Mouse (Mus musculus): ENCODE measurements around the gene Slc28a3. TPM values are rescaled to one million over a fixed set of nuclear protein-coding genes. Genes with fewer than 3 reads are reported as not detected.

The Slc28a3 gene
- polyA plus RNA-seq, 1 experiment from 2014 or later: not detected

DNA sequence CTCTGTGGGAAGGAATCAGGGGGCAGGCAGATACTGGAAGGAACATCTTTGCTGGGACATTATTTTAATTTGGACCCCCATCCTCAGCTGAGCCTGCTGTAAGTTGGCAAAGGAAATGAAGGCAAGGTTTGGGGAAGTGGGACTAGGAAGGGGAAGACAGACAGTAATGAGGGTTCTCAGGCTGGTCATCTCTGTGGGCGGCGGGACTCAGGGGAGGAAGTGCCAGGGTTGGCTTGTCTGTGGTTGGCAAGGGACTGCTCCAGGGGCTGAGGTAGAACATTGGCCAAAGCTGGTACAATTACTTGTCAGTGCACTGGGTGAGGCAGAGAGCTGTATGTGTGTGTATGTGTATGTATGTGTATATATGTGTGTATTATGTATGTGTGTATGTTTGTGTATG, 107.1 kb downstream of the Slc28a3 start:
- Histone ChIP-seq H3K9ac (replicated peaks; ENCODE audit: low read depth, low read length) (no peak overlapping the region), H3K27ac (ENCODE audit: low read depth, low read length) (no peak overlapping the region), H3K36me3 (ENCODE audit: control insufficient read depth, insufficient read depth, low read length) (no peaks in the 10 kb centered on the region), H3K4me1 (ENCODE audit: control insufficient read depth, insufficient read depth, low read length) (no peaks in the 10 kb centered on the region), H3K4me2 (ENCODE audit: low read depth, low read length) (no peak overlapping the region), H3K9me3 (ENCODE audit: control insufficient read depth, low read length) (no peaks in the 10 kb centered on the region), H3K4me3 (ENCODE audit: low read depth, low read length) (no peak overlapping the region), H3K27me3 (ENCODE audit: control insufficient read depth, insufficient read depth, low read length) (no peaks in the 10 kb centered on the region)
- 91% methylated on average over 2 of the region's 2 CpGs for WGBS
- no peak for ATAC-seq (ENCODE audit: low read depth)

DNA sequence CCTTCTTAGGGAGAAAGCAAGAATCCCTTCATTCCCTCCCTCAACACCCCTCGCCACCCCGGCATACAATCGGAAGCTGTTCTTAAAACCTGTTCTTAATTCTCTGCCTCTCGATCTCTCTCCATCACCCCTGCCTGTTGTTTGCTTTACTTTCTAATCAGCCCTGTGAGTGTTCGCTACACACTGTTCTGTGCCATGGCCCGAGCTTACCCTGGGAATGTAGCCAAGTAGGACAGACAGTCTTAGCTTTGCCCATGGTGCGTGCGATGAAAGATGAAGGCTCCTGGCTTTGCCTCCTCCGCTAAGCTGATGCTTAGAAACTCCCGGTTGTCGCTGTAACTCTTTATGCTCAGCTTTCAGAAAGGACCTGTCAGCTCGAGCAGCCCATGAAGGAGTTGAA, 112.9 kb downstream of the Slc28a3 start:
- 85% methylated on average over 12 of the region's 12 CpGs for WGBS

More for the DNA sequence above, 112.9 kb downstream of the Slc28a3 start:
- no peak overlapping the region for H3K4me3 ChIP-seq (ENCODE audit: low read depth, low read length)
- no peak overlapping the region for H3K4me2 ChIP-seq (ENCODE audit: low read depth, low read length)
- H3K27ac ChIP-seq (ENCODE audit: low read depth, low read length): no peak overlapping the region
- no peaks in the 10 kb centered on the region for H3K27me3 ChIP-seq (ENCODE audit: control insufficient read depth, insufficient read depth, low read length)
- no peaks in the 10 kb centered on the region for H3K4me1 ChIP-seq (ENCODE audit: control insufficient read depth, insufficient read depth, low read length)
- H3K9me3 ChIP-seq (ENCODE audit: control insufficient read depth, low read length): no peaks in the 10 kb centered on the region
- no peak for ATAC-seq (ENCODE audit: low read depth)
- H3K36me3 ChIP-seq (ENCODE audit: control insufficient read depth, insufficient read depth, low read length): no peaks in the 10 kb centered on the region
- no peak overlapping the region for H3K9ac ChIP-seq (replicated peaks; ENCODE audit: low read depth, low read length)

Other genes with a start within 250 kb of the Slc28a3 start
- 24.5 TPM in 2 replicates for gene 2210016F16Rik, start 225.7 kb downstream of the Slc28a3 start, polyA plus RNA-seq (2014; fragmentation: Nextera tagmentation; extraction: Ambion mirVana)
- 27.3 and 28.8 TPM in 2 replicates for gene Rmi1, start 208.6 kb downstream of the Slc28a3 start, polyA plus RNA-seq (2014; fragmentation: Nextera tagmentation; extraction: Ambion mirVana)
- 1,230 and 1,490 TPM in 2 replicates for gene Hnrnpk, start 207.5 kb downstream of the Slc28a3 start, polyA plus RNA-seq (2014; fragmentation: Nextera tagmentation; extraction: Ambion mirVana)
- gene Ntrk2, start 195.7 kb upstream of the Slc28a3 start, polyA plus RNA-seq (2014; fragmentation: Nextera tagmentation; extraction: Ambion mirVana): 125 and 137 TPM in 2 replicates

Data from neural tube, embryonic 14.5 days (tissue).